Mouse (Mus musculus) heart, postnatal 0 days (tissue): ENCODE measurements at regions not wholly inside any gene's neighbourhood (a gene's known extent, or its start where the extent isn't known, plus 50 kb on each side); places are given as distances from the start of the nearest gene placed in this dataset.
A peak's percentile ranks its signal among the peaks of the same experiment; 100 is the strongest.
"Not testable (repeated sequence)": the region's sequence is repeated elsewhere in the genome, so short reads cannot be mapped to it uniquely, and the experiment has no call there.

Experiments
- ATAC-seq: fragments of 200-750 bp; cut with Nextera tagmentation; 2 replicates; pipeline ENCODE4 v1.8.0; 2017; ENCODE audit warnings: low read depth, moderate number of reproducible peaks, moderate library complexity; ENCODE audit not compliant: insufficient read depth
- DNase-seq: peaks from one replicate; pipeline ENCODE4 v3.0.0-alpha.2; 2016; ENCODE audit warnings: low spot score
- H3K27ac ChIP-seq: fragments of 300-500 bp; sonication (generic); 2 replicates; pipeline ENCODE4 v1.5.1; 2014; ENCODE audit warnings: low read depth, mild to moderate bottlenecking
- H3K27me3 ChIP-seq: fragments of 300-500 bp; sonication (generic); 2 replicates; pipeline ENCODE4 v1.6.1; 2014; ENCODE audit warnings: low read length, mixed read lengths; ENCODE audit not compliant: control insufficient read depth, insufficient read depth
- H3K36me3 ChIP-seq: fragments of 300-500 bp; sonication (generic); replicated peaks from 2 replicates; pipeline ENCODE4 v1.6.1; 2014; ENCODE audit warnings: low read length, mixed read lengths; ENCODE audit not compliant: control insufficient read depth, insufficient read depth
- H3K4me1 ChIP-seq: fragments of 300-500 bp; sonication (generic); 2 replicates; pipeline ENCODE4 v1.6.1; 2014; ENCODE audit warnings: antibody characterized with exemption; ENCODE audit not compliant: control insufficient read depth, insufficient read depth
- H3K4me2 ChIP-seq: fragments of 300-500 bp; sonication (generic); 2 replicates; pipeline ENCODE4 v1.6.1; 2014; ENCODE audit warnings: low read depth, mild to moderate bottlenecking, low read length, moderate library complexity
- H3K4me3 ChIP-seq: fragments of 300-500 bp; sonication (generic); 2 replicates; pipeline ENCODE4 v1.5.1; 2014; ENCODE audit warnings: low read depth, low read length
- H3K9ac ChIP-seq: fragments of 300-500 bp; sonication (generic); replicated peaks from 2 replicates; pipeline ENCODE4 v1.6.1; 2014; ENCODE audit warnings: low read depth, low read length, mixed read lengths
- H3K9me3 ChIP-seq: fragments of 300-500 bp; sonication (generic); replicated peaks from 2 replicates; pipeline ENCODE4 v1.6.1; 2016; ENCODE audit warnings: low read length; ENCODE audit not compliant: control insufficient read depth
- CTCF ChIP-seq: IDR thresholded peaks from 2 replicates; pipeline ENCODE4 v1.5.1; 2016; ENCODE audit warnings: antibody characterized with exemption, control low read depth, low read depth
- EP300 ChIP-seq: IDR thresholded peaks from 2 replicates; pipeline ENCODE4 v1.6.1; 2016; ENCODE audit warnings: antibody characterized with exemption, low read depth
- WGBS: fragments of 180-500 bp; shearing (Covaris S2); extraction: QIAGEN DNeasy Blood & Tissue Kit; methylation state at CpG from one replicate; pipeline ENCODE4 v1.1.7; 2014; 5-methylcytosine and 5-hydroxymethylcytosine counted together

DNA sequence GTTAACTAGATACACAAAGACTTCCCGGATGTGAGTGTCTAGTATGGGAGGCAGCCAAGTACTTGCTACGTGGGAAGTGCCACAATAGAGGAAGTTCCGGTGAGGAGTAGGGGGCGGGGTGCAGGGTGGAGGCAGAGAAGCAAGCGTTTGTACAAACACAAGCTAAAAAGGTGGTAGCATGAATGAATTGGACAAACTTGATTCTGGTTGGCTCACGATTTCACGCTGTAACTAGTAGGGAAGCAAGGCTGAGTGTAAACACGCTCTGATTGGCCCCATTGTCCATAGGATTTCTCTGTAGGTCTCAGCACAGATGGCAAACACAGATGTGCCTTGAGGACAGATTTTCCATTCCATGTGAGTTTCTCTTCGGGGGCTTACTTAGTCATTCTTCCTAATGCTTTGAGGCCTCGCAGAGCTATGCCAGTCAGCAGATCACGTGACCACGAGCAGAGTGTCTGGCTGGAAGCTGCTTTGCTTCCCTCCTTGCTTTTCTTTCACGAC, 76.6 kb upstream of the Ptgfr start:
- no peaks in the 10 kb centered on the region for H3K36me3 ChIP-seq
- H3K27ac ChIP-seq = peak overlapping the region; percentile 41; the same call in 1 of the 2 replicates
- no peak overlapping the region for H3K4me2 ChIP-seq
- peak; percentile 92 for ATAC-seq
- 61% methylated on average over 13 of the region's 13 CpGs for WGBS
- TF ChIP-seq CTCF = no peak
- TF ChIP-seq EP300 = no peak
- no peaks in the 10 kb centered on the region for H3K27me3 ChIP-seq
- no peak overlapping the region for H3K9ac ChIP-seq
- peak; percentile 71 for DNase-seq
- H3K9me3 ChIP-seq = no peaks in the 10 kb centered on the region
- H3K4me3 ChIP-seq = no peak overlapping the region
- no peaks in the 10 kb centered on the region for H3K4me1 ChIP-seq

DNA sequence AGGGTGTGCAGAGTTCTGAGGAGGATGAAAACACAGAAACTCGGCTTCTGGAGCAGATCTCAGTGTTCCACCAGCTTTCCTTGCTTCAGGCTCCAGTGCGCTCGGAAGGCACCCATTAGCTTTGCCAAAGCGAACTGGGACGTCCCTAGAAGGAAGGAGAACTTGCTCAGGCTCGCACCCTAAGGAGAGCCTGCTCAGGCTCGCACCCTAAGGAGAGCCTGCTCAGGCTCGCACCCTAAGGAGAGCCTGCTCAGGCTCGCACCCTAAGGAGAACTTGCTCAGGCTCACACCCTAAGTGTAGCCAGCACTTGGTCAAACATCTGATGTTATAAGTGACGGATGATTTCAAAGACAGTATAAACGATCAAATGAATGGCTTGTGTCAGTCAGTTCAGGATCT, 74.9 kb upstream of the Ptgfr start:
- peak overlapping the region; percentile 25; the same call in 1 of the 2 replicates for H3K4me2 ChIP-seq
- not testable (repeated sequence) for H3K9me3 ChIP-seq, H3K27ac ChIP-seq, DNase-seq, H3K4me3 ChIP-seq, H3K9ac ChIP-seq, H3K36me3 ChIP-seq, ATAC-seq, H3K27me3 ChIP-seq, H3K4me1 ChIP-seq
- 73% methylated on average over 11 of the region's 11 CpGs for WGBS

DNA sequence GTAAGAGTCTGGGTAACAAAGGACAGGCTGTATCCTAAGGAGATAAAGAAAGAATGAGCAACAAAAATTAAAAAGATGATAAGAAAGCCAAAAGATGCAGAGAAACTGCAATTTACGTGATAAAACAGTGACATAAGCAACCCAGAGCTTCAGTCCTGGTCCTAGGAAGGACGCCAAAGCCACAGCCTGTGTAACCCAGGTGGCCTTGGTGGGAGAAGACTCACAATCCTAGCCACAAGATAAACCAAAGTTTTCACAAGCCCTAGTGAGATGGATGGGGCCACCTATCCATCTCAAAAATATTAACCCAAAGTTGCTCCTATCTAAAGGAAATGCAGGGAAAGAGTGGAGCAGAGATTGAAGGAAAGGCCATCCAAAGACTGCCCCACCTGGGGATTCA, 73.4 kb upstream of the Ptgfr start:
- H3K9me3 ChIP-seq = no peaks in the 10 kb centered on the region
- H3K4me3 ChIP-seq = no peak overlapping the region
- no peak for DNase-seq
- no peak overlapping the region for H3K9ac ChIP-seq
- no peak for ATAC-seq
- no peaks in the 10 kb centered on the region for H3K36me3 ChIP-seq
- WGBS = 77% methylated on average over 2 of the region's 2 CpGs
- H3K4me2 ChIP-seq = no peak overlapping the region
- no peak overlapping the region for H3K27ac ChIP-seq
- H3K27me3 ChIP-seq = no peaks in the 10 kb centered on the region
- no peaks in the 10 kb centered on the region for H3K4me1 ChIP-seq
- TF ChIP-seq CTCF (no peak), EP300 (no peak)

GRCm38 (mm10) chr3:151909344-151909743, 71.9 kb upstream of the Ptgfr start:
- H3K4me2 ChIP-seq = no peak overlapping the region
- H3K27me3 ChIP-seq = no peaks in the 10 kb centered on the region
- H3K9me3 ChIP-seq = no peaks in the 10 kb centered on the region
- DNase-seq (no peak), ATAC-seq (no peak)
- no peaks in the 10 kb centered on the region for H3K4me1 ChIP-seq
- no peak overlapping the region for H3K4me3 ChIP-seq
- no peaks in the 10 kb centered on the region for H3K36me3 ChIP-seq
- H3K9ac ChIP-seq = no peak overlapping the region
- WGBS = 81% methylated on average over 3 of the region's 3 CpGs
- H3K27ac ChIP-seq = no peak overlapping the region
- TF ChIP-seq EP300 = no peak

DNA sequence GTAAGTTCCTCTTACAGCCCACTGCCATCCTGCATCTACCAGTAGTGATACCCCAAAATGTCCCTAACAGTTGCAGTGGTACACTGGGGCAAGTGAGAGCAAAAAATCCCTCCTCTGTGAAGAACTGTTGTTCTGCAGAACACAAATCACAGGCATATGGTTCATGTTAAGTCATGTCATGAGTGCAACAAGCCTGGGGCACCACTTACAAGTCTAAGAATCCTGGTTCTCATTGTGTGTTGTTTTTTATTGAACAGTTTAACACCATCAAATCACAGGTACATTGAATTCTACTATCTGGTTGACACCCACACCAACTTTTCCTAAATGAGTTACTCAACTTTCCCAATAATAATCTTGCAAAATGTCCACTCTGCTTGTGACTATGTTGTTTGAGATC, 71.5 kb upstream of the Ptgfr start:
- Histone ChIP-seq H3K4me3 (no peak overlapping the region), H3K27ac (no peak overlapping the region), H3K4me1 (no peaks in the 10 kb centered on the region), H3K27me3 (no peaks in the 10 kb centered on the region), H3K9ac (no peak overlapping the region), H3K9me3 (no peaks in the 10 kb centered on the region), H3K36me3 (no peaks in the 10 kb centered on the region), H3K4me2 (no peak overlapping the region)
- ATAC-seq = no peak
- no peak for DNase-seq
- TF ChIP-seq CTCF = no peak
- no peak for TF ChIP-seq EP300

- ATAC-seq (no peak), DNase-seq (no peak)
- 82% methylated on average over 4 of the region's 4 CpGs for WGBS
- no peaks in the 10 kb centered on the region for H3K36me3 ChIP-seq
- TF ChIP-seq EP300 = no peak
- TF ChIP-seq CTCF = no peak
- H3K4me1 ChIP-seq = no peaks in the 10 kb centered on the region
- H3K9ac ChIP-seq = no peak overlapping the region
- no peak overlapping the region for H3K27ac ChIP-seq
- H3K27me3 ChIP-seq = no peaks in the 10 kb centered on the region
- H3K4me2 ChIP-seq = no peak overlapping the region
- no peaks in the 10 kb centered on the region for H3K9me3 ChIP-seq
- no peak overlapping the region for H3K4me3 ChIP-seq
These were observed 68.3 kb upstream of the Ptgfr start for GRCm38 (mm10) chr3:151905775-151906174.
